Mouse (Mus musculus) c-Kit-negative CD71-positive TER-119-positive erythroid progenitor cells, embryonic 14.5 days (primary cell): ENCODE results near the gene Lpin1.

Experiments used
- DNase-seq: peaks from one replicate; pipeline ENCODE4 v3.0.0-alpha.2; 2013; ENCODE audit warnings: low read depth, low spot score

Gene Lpin1

GRCm38 (mm10) chr12:16526862-16527261 is 83.9 kb downstream of the Lpin1 start:
- DNase-seq, result no peak

DNA sequence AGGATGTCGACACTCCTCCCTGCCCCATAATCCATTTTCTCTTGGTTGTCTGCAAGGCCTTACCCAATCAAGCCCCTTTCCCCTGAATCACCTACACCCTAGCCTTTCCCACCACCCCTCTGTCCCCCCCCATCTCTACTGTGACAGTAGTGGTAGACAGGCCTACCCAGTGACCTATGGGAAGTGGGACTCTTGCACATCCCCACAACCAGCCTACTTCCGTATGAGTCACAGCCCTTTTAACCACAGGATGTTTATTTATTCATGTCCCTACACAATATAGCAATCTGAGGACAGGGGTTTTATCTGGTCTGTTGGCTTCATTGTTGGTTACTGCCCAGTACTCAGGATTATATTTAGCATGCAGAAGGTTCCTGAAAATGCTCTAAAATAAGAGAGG is 84.6 kb downstream of the Lpin1 start:
- no peak for DNase-seq

GRCm38 (mm10) chr12:16515183-16515582 is 95.6 kb downstream of the Lpin1 start:
- no peak for DNase-seq

DNA sequence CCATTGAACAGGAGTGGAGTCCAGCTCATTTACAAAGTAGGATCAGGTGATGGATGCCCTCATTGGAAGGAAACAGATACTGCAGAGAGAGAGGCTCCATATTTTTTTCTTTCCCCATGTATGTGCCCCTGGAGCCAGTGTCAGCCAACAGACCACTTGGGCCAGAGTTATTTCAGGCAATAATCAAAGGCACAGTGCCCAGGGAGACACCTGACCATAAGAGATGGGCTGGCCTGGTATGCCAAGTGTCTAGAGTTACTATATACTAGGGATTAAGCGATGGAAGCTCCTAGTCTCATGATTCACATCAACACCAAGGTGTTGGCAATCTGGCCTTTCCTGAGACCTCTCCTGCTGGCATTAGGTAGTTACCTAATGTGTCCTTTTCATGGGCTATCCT is 97.8 kb downstream of the Lpin1 start:
- no peak for DNase-seq

- no peak for DNase-seq
Observed at GRCm38 (mm10) chr12:16509122-16509752, 101.5 kb downstream of the Lpin1 start.

GRCm38 (mm10) chr12:16506796-16507790 is 103.7 kb downstream of the Lpin1 start:
- DNase-seq, result no peak

GRCm38 (mm10) chr12:16504244-16504643 is 106.5 kb downstream of the Lpin1 start:
- no peak for DNase-seq

- no peak for DNase-seq
Observed at GRCm38 (mm10) chr12:16497960-16498359, 112.8 kb downstream of the Lpin1 start.

DNA sequence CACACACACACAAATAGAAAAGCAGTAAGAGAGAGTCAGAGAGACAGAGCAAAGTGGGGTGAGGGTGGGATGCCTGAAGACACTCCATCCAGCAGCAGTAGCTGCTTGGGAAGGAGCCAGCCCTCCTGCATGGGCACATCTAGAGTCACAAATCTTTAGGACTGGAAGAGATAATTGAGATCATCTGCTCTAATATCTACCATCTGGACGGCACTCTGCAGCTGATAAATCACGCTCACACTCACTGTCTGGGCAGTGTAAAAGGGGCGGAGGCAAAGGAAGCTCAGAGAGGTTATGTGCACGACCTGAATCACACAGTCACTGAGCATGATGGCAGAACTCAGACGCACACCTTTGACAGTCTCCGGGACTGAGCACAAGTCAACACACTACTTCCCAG is 118.1 kb downstream of the Lpin1 start:
- no peak for DNase-seq

- no peak for DNase-seq
Observed at GRCm38 (mm10) chr12:16488899-16489298, 121.9 kb downstream of the Lpin1 start.

DNA sequence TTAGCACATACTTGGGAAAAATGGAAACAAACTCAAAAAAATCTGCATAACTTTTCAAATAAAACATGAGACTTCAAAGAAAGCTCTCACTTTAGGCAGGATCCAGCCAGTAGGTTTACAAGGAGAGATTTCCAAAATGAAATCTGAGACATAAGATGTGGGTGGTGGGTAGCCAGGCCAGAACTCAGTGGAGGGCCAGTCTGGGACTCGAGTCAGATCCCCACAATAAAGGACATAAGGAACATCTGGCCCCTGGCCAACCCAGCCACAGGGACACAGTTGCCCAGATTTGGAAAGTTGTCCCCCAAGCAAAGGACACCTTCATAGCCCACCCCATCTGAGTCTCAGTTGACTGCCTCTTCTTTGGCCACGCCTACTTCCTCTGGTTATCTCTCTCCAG is 123.3 kb downstream of the Lpin1 start:
- DNase-seq, result no peak
